Mouse (Mus musculus): ENCODE data around the gene Gm20517. TPM values are rescaled to one million over a fixed set of nuclear protein-coding genes. Genes with fewer than 3 reads are reported as not detected.
"Not testable (repeated sequence)": the region's sequence is repeated elsewhere in the genome, so short reads cannot be mapped to it uniquely, and the experiment has no call there.

The Gm20517 gene
- polyA plus RNA-seq, 2 experiments: 0.86 TPM

DNA sequence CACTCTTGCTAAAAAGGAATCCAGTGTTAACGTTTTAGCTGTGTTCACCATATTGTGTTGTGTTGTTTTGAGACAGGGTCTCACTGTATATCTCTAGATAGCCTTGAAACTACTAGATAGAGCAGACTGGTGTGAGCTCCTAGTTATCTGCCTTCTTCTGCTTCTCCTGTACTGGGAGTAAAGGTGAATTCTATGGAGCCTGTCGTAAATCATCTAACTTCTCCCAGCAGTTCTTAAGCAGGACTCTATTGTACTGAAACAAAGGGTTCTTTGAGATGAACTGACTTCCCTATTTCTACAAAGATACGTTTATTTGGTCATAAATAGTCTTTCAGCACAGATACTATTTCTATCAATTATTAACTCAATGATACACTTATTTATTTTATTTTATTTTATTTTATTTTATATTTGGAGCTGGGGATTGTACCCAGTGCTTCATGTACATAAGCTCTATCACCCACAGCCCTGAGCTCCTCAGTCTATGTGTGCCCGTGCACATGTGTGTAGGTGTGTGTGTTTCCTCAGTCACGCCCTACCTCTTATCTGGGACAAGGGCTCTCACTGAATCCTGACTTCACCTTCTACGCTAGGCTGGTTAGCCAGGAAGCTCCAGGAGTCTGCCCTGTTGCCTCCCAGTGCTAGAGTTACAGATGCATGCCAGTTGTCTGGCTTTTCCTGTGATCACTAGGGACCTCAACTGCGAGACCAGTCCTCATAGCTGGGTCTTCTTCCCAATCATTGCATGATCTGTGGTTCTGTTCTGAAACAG lies 22.8 kb downstream of the Gm20517 start:
- no peaks in the 10 kb centered on the region for H3K27me3 ChIP-seq (ENCODE audit: control insufficient read depth, insufficient read depth, low read length)
- no peak overlapping the region for H3K4me2 ChIP-seq (ENCODE audit: low read depth)
- H3K4me3 ChIP-seq (ENCODE audit: insufficient read depth in 1 of 2, low read depth in 2 of 2, low read length in 2 of 2): no peak overlapping the region
- no peak for ATAC-seq (ENCODE audit: insufficient read depth)
- H3K4me1 ChIP-seq (replicated peaks; ENCODE audit: control insufficient read depth in 2 of 2, insufficient read depth in 2 of 2, low read length in 1 of 2): peaks cover 14 to 28% of the 10 kb centered on the region in 2 experiments
- H3K36me3 ChIP-seq (replicated peaks; ENCODE audit: control insufficient read depth, insufficient read depth, low read depth): peaks cover 3% of the 10 kb centered on the region
- TF ChIP-seq CTCF (IDR thresholded peaks at IDR 0.05; ENCODE audit: low read depth): no peak
- TF ChIP-seq EP300 (IDR thresholded peaks at IDR 0.05; ENCODE audit: low read depth): no peak
- no peak overlapping the region for H3K27ac ChIP-seq
- DNase-seq (ENCODE audit: low read depth in 3 of 3, low spot score in 3 of 3): no peak
- H3K9ac ChIP-seq (replicated peaks): peak overlapping the region; percentile 16; the same call in 1 of the 2 replicates
- 50% methylated on average over 7 of the region's 7 CpGs for WGBS (ENCODE audit: insufficient replicate concordance)
- no peaks in the 10 kb centered on the region for H3K9me3 ChIP-seq (ENCODE audit: control insufficient read depth, low read length)

DNA sequence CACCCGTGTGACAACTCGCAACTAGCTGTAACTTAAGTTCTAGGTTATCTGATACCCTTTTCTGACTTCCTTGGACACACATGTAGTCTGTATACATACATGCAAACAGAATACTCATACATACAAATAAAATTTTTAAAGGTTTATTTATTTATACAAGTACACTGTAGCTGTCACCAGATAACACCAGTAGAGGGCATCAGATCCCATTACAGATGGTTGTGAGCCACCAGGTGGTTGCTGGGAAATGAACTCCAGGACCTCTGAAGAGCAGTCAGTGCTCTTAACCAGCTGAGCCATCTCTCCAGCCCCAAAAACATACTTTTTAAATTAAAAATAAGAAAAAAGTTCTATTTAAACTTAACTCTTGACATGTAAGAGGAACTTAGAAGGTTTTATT lies 31.6 kb downstream of the Gm20517 start:
- Histone ChIP-seq H3K4me1 (replicated peaks; ENCODE audit: control insufficient read depth in 2 of 2, insufficient read depth in 2 of 2, low read length in 1 of 2) (0 out of 4 replicates have a peak, but pooled peaks cover 0 to 3% of the 10 kb centered on the region in 2 experiments), H3K36me3 (replicated peaks; ENCODE audit: control insufficient read depth, insufficient read depth, low read depth) (no peaks in the 10 kb centered on the region), H3K9me3 (ENCODE audit: control insufficient read depth, low read length) (no peaks in the 10 kb centered on the region), H3K27me3 (ENCODE audit: control insufficient read depth, insufficient read depth, low read length) (no peaks in the 10 kb centered on the region), H3K9ac (replicated peaks) (no peak overlapping the region), H3K4me3 (ENCODE audit: insufficient read depth in 1 of 2, low read depth in 2 of 2, low read length in 2 of 2) (no peak overlapping the region), H3K4me2 (ENCODE audit: low read depth) (no peak overlapping the region), H3K27ac (no peak overlapping the region)
- ATAC-seq (ENCODE audit: insufficient read depth): no peak
- TF ChIP-seq EP300 (IDR thresholded peaks at IDR 0.05; ENCODE audit: low read depth) (no peak), CTCF (IDR thresholded peaks at IDR 0.05; ENCODE audit: low read depth) (peak; percentile 27; the same call in 1 of the 2 replicates)
- 82% methylated on average over 2 of the region's 2 CpGs for WGBS (ENCODE audit: insufficient replicate concordance)
- DNase-seq (ENCODE audit: low read depth in 3 of 3, low spot score in 3 of 3): no peak

GRCm38 (mm10) chr17:47646683-47647082 lies 35.3 kb downstream of the Gm20517 start:
- Histone ChIP-seq H3K4me3 (ENCODE audit: insufficient read depth in 1 of 2, low read depth in 2 of 2, low read length in 2 of 2) (no peak overlapping the region), H3K27ac (no peak overlapping the region), H3K4me1 (replicated peaks; ENCODE audit: control insufficient read depth in 2 of 2, insufficient read depth in 2 of 2, low read length in 1 of 2) (0 out of 4 replicates have a peak, but pooled peaks cover 2 to 3% of the 10 kb centered on the region in 2 experiments), H3K9me3 (ENCODE audit: control insufficient read depth, low read length) (no peaks in the 10 kb centered on the region), H3K9ac (replicated peaks) (no peak overlapping the region), H3K27me3 (ENCODE audit: control insufficient read depth, insufficient read depth, low read length) (no peaks in the 10 kb centered on the region), H3K36me3 (replicated peaks; ENCODE audit: control insufficient read depth, insufficient read depth, low read depth) (peaks cover 2% of the 10 kb centered on the region; the same call in 1 of the 2 replicates), H3K4me2 (ENCODE audit: low read depth) (no peak overlapping the region)
- peak; percentile 33; the same call in 1 of the 2 replicates for ATAC-seq (ENCODE audit: insufficient read depth)
- WGBS (ENCODE audit: insufficient replicate concordance): 57% methylated on average over 1 of the region's 1 CpGs
- peak; percentile 82 for TF ChIP-seq CTCF (IDR thresholded peaks at IDR 0.05; ENCODE audit: low read depth)
- no peak for TF ChIP-seq EP300 (IDR thresholded peaks at IDR 0.05; ENCODE audit: low read depth)
- DNase-seq (ENCODE audit: low read depth in 3 of 3, low spot score in 3 of 3): peak; percentile 62 to 72 (median 64)

GRCm38 (mm10) chr17:47648966-47649365 lies 37.6 kb downstream of the Gm20517 start:
- Histone ChIP-seq H3K36me3 (replicated peaks; ENCODE audit: control insufficient read depth, insufficient read depth, low read depth) (peaks cover 5% of the 10 kb centered on the region), H3K9ac (replicated peaks) (no peak overlapping the region), H3K4me2 (ENCODE audit: low read depth) (no peak overlapping the region), H3K27ac (no peak overlapping the region), H3K27me3 (ENCODE audit: control insufficient read depth, insufficient read depth, low read length) (no peaks in the 10 kb centered on the region), H3K9me3 (ENCODE audit: control insufficient read depth, low read length) (no peaks in the 10 kb centered on the region), H3K4me1 (replicated peaks; ENCODE audit: control insufficient read depth in 2 of 2, insufficient read depth in 2 of 2, low read length in 1 of 2) (0 out of 4 replicates have a peak, but pooled peaks cover 2 to 3% of the 10 kb centered on the region in 2 experiments), H3K4me3 (ENCODE audit: insufficient read depth in 1 of 2, low read depth in 2 of 2, low read length in 2 of 2) (no peak overlapping the region)
- DNase-seq (ENCODE audit: low read depth in 3 of 3, low spot score in 3 of 3) (no peak), ATAC-seq (ENCODE audit: insufficient read depth) (no peak)
- 57% methylated on average over 4 of the region's 4 CpGs for WGBS (ENCODE audit: insufficient replicate concordance)
- no peak for TF ChIP-seq CTCF (IDR thresholded peaks at IDR 0.05; ENCODE audit: low read depth)
- no peak for TF ChIP-seq EP300 (IDR thresholded peaks at IDR 0.05; ENCODE audit: low read depth)

- TF ChIP-seq CTCF (IDR thresholded peaks at IDR 0.05; ENCODE audit: low read depth) (no peak), EP300 (IDR thresholded peaks at IDR 0.05; ENCODE audit: low read depth) (no peak)
- Histone ChIP-seq H3K27me3 (ENCODE audit: control insufficient read depth, insufficient read depth, low read length) (no peaks in the 10 kb centered on the region), H3K4me2 (ENCODE audit: low read depth) (no peak overlapping the region), H3K4me3 (ENCODE audit: insufficient read depth in 1 of 2, low read depth in 2 of 2, low read length in 2 of 2) (no peak overlapping the region), H3K36me3 (replicated peaks; ENCODE audit: control insufficient read depth, insufficient read depth, low read depth) (peaks cover 5% of the 10 kb centered on the region), H3K27ac (no peak overlapping the region), H3K9me3 (ENCODE audit: control insufficient read depth, low read length) (no peaks in the 10 kb centered on the region), H3K4me1 (replicated peaks; ENCODE audit: control insufficient read depth in 2 of 2, insufficient read depth in 2 of 2, low read length in 1 of 2) (0 out of 4 replicates have a peak, but pooled peaks cover 0 to 2% of the 10 kb centered on the region in 2 experiments), H3K9ac (replicated peaks) (no peak overlapping the region)
- ATAC-seq (ENCODE audit: insufficient read depth): no peak
- 85% methylated on average over 2 of the region's 2 CpGs for WGBS (ENCODE audit: insufficient replicate concordance)
- no peak for DNase-seq (ENCODE audit: low read depth in 3 of 3, low spot score in 3 of 3)
Observed at GRCm38 (mm10) chr17:47651953-47652352, 40.6 kb downstream of the Gm20517 start.

DNA sequence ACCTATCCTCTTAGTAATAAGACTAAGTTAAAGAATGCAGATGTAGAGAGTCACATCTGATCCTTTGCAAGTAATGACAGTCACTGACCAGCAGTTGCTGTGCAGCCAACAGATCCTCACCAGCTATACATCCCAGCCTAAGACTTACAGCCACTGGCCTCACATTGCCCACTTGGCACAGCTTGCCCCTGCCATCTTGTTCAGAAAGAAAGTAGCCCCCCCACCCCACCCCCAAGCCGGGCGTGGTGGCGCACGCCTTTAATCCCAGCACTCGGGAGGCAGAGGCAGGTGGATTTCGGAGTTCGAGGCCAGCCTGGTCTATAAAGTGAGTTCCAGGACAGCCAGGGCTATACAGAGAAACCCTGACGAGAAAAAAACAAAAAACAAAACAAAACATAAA lies 43.0 kb downstream of the Gm20517 start:
- H3K4me3 ChIP-seq (ENCODE audit: insufficient read depth in 1 of 2, low read depth in 2 of 2, low read length in 2 of 2); H3K27me3 ChIP-seq (ENCODE audit: control insufficient read depth, insufficient read depth, low read length); H3K4me1 ChIP-seq (replicated peaks; ENCODE audit: control insufficient read depth in 2 of 2, insufficient read depth in 2 of 2, low read length in 1 of 2); H3K9me3 ChIP-seq (ENCODE audit: control insufficient read depth, low read length); H3K4me2 ChIP-seq (ENCODE audit: low read depth); DNase-seq (ENCODE audit: low read depth in 3 of 3, low spot score in 3 of 3); H3K9ac ChIP-seq (replicated peaks); H3K36me3 ChIP-seq (replicated peaks; ENCODE audit: control insufficient read depth, insufficient read depth, low read depth); H3K27ac ChIP-seq; ATAC-seq (ENCODE audit: insufficient read depth): not testable (repeated sequence)
- 86% methylated on average over 8 of the region's 8 CpGs for WGBS (ENCODE audit: insufficient replicate concordance)

Measured in liver, embryonic 14.5 days (tissue).